Mouse (Mus musculus) embryonic fibroblast, embryonic 13.5 days (primary cell): ENCODE measurements around the gene Nol12.

ENCODE experiments used
- CTCF ChIP-seq: IDR thresholded peaks from 2 replicates; pipeline ENCODE4 v1.5.1; 2011; ENCODE audit warnings: mild to moderate bottlenecking, control low read depth, low read length, moderate library complexity, borderline replicate concordance; ENCODE audit not compliant: insufficient read depth
- POLR2A ChIP-seq: IDR thresholded peaks from 2 replicates; pipeline ENCODE4 v1.6.1; 2011; ENCODE audit warnings: low read depth, mild to moderate bottlenecking, control low read depth, low read length, moderate library complexity

GRCm38 (mm10) chr15:78946232-78946631 lies 11.5 kb downstream of the Nol12 start:
- TF ChIP-seq CTCF (no peak), POLR2A (no peak)
